Mouse (Mus musculus): Measurements from ENCODE around the gene Ttyh1.

The Ttyh1 gene

DNA sequence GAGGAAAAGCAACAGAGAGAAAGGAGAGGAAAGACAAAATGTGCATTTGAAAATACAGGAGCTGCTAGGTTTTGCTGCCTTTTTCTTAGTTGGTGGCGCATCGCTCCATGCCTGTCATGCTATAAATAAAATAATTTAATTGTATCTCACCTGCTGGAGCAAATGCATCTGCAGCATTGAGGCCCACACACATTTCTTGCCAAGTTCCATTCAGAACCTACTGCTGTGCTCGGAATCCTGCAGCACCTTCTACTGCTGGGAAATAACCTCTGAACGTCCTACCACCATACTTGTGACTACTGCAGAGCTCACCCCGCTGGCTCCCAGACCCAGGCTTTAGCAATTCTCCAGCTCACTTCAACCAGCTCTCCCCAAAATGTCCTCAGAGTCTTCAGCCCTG lies 18.1 kb upstream of the Ttyh1 start:
- DNase-seq (ENCODE audit: low read depth, low spot score): no peak
- no peaks in the 10 kb centered on the region for H3K36me3 ChIP-seq (ENCODE audit: control insufficient read depth, insufficient read depth, low read length, poor library complexity, severe bottlenecking)
- H3K27me3 ChIP-seq (ENCODE audit: control insufficient read depth, insufficient read depth, low read length, poor library complexity, severe bottlenecking): no peaks in the 10 kb centered on the region

DNA sequence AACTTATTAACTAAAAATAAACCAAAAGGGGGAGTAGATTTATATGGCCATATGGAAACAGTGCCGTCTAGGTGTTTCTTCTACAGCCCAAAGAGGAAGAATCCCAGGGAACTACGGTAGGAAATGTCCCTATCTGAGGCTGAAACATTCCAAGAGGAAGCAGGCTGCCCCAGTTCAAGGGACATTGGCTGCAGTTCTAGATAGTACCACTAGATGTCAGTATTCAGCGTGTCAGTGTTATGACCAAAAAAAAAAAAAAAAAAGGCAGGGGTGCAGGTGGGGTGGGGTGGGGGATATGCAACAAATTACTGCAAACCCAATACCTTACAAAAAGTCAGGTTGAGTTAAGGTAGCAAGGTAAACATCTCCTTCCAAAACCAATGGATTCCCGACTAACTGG lies 15.8 kb upstream of the Ttyh1 start:
- DNase-seq (ENCODE audit: low read depth, low spot score): peak; percentile 78
- no peaks in the 10 kb centered on the region for H3K27me3 ChIP-seq (ENCODE audit: control insufficient read depth, insufficient read depth, low read length, poor library complexity, severe bottlenecking)
- H3K36me3 ChIP-seq (ENCODE audit: control insufficient read depth, insufficient read depth, low read length, poor library complexity, severe bottlenecking): no peaks in the 10 kb centered on the region

DNA sequence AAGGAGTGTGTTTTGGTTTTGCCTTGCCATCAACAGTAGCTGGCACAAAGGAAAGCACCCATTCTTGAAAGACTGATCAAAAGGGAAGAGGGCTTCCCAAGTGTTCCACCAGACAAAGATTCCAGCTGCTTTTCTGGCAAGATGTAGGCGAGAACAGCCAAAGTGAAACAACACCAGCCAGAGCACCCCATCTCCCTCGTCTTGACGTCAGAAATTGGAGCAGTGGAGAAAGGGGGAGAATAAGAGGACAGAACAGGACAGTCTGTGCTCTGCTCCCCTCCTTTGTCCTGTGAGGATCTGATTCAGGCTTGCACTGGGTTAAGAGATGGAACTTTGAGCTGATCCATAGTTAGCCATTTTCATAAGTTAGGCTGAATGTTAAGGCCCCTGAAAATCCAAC lies 7.4 kb upstream of the Ttyh1 start:
- DNase-seq (ENCODE audit: low read depth, low spot score): no peak
- H3K36me3 ChIP-seq (ENCODE audit: control insufficient read depth, insufficient read depth, low read length, poor library complexity, severe bottlenecking): no peaks in the 10 kb centered on the region
- H3K27me3 ChIP-seq (ENCODE audit: control insufficient read depth, insufficient read depth, low read length, poor library complexity, severe bottlenecking): no peaks in the 10 kb centered on the region

DNA sequence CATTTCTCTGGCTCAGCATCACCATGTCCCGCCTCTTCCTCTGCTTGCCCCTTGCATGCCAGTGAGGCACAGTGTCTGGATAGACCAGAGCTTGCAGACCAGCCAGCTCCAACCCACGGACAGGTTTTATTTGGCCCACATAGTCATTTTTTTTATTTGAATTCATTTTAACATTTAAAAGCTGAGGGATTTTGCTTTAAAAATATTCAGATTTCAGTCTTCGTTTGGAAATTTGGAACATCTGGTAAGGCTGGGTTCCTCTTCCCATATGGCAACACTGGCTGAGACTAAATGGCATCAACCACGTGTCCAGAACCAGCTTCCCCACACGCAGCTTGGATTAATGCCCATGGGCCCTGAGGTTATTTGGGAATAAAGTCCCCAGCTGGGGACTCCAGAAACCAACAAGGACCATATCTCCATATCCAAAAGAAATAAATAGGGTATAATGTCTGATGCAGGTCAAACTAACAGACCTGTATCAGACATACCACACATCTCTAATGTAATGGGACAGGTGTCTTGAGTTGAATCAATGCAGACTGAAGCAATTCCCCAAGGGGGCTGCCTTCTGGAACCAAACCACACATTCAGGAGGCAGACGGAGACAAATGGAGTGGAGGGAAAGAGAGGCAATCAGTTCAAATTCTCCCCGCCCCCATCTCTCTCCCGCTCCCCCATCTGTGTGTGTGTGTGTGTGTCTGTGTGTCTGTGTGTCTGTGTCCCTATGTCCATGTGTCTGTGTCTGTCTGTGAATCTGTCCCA lies 2.0 kb upstream of the Ttyh1 start:
- Histone ChIP-seq H3K27me3 (ENCODE audit: control insufficient read depth, insufficient read depth, low read length, poor library complexity, severe bottlenecking) (peaks cover 3% of the 10 kb centered on the region; the same call in 1 of the 2 replicates), H3K36me3 (ENCODE audit: control insufficient read depth, insufficient read depth, low read length, poor library complexity, severe bottlenecking) (no peaks in the 10 kb centered on the region)
- no peak for DNase-seq (ENCODE audit: low read depth, low spot score)

DNA sequence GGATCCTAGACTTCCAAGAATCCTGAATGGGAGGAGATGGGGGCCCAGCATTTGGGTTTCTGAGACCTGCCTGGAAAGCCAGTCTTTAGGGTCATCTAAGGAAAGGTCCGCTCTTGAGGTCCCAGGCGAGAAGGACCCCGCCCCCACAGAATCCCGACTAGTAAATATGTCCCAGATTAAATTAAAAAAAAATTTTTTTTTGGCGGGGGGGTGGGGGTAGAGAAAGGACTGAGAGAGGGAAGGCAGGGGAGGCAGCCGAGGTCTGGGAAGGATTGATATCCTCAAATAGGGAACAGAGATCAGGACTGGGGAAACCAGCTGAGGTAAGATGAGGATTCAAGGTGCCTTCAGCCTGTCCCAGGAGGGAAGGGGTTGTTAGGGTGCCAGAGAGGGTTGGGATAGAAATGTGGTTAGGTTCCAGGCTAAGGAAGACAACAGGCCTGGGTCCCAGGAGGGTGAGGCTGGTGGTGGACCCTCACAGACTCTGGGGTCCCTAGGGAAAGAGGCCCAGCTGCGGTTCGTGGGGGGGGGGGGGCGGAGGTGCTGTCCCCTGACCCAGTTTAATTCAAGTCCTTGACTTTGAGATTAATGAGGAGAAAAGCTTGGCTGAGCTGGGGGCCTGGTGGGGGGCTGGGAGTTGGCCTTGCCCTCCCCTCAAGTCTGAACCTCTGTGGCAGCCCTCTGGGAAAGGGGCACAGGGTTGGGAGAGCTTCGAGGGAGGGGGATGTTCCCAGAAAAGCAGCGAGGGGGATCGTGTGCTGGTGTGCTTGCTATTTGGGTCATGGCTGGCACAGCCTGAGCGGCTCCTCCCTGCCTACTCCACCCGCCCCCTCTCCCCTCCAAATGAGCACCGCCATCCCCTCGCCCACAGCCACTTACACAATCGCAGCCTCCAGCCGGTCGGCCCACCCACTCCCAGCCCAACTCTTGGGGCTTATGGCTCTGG lies 1.0 kb downstream of the Ttyh1 start:
- H3K27me3 ChIP-seq (ENCODE audit: control insufficient read depth, insufficient read depth, low read length, poor library complexity, severe bottlenecking): peaks cover 3% of the 10 kb centered on the region; the same call in 1 of the 2 replicates
- no peaks in the 10 kb centered on the region for H3K36me3 ChIP-seq (ENCODE audit: control insufficient read depth, insufficient read depth, low read length, poor library complexity, severe bottlenecking)
- DNase-seq (ENCODE audit: low read depth, low spot score): no peak

DNA sequence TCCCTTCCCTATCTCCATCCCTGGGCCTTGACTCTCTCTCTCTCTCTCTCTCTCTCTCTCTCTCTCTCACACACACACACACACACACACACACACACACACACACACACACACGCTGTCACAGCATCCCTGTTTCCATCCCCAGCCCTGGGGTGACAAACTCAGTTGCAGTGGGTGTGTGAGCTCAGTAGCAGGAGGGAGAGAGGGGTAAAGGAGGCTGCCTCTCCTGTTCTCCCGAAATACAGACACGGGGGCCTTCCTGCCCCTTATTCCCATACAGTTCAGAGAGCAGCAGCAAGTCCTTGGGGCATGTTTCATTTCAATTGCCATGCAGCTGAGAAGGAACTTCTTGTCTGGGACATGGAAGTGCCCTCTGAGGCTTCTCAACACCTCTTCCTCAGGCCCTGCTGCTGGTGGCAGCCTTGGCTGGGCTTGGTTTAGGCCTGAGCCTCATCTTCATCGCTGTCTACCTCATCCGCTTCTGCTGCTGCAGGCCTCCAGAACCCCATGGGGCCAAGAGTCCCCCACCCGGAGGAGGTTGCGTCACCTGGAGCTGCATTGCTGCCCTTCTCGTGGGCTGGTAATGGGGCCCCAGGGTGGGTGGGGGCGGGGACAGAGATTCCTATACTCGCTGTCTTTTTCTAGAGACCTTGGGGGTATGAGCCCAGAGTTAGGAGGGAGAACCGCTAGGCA lies 3.0 kb downstream of the Ttyh1 start:
- no peak for DNase-seq (ENCODE audit: low read depth, low spot score)
- H3K27me3 ChIP-seq (ENCODE audit: control insufficient read depth, insufficient read depth, low read length, poor library complexity, severe bottlenecking): peaks cover 3% of the 10 kb centered on the region; the same call in 1 of the 2 replicates
- no peaks in the 10 kb centered on the region for H3K36me3 ChIP-seq (ENCODE audit: control insufficient read depth, insufficient read depth, low read length, poor library complexity, severe bottlenecking)

DNA sequence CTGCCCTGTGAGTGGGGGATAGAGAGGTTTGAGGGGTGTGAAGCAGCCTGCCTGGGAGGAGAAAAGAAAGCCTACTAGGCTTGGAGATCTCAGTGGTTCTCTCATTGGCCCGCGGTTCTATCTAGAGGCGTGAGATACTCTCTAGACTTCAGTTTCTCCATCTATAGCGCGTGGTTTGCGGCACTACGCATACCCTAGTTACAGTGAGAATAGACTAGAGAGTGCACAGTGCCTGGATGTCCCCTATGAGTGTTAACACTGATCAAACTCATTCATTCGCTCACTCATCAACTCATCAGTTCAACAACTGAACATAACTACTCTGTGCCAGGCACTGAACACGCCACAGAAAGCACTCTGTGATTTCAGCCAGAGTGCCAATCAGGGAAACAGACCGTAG lies 3.6 kb downstream of the Ttyh1 start:
- no peak for DNase-seq (ENCODE audit: low read depth, low spot score)
- Histone ChIP-seq H3K27me3 (ENCODE audit: control insufficient read depth, insufficient read depth, low read length, poor library complexity, severe bottlenecking) (peaks cover 3% of the 10 kb centered on the region; the same call in 1 of the 2 replicates), H3K36me3 (ENCODE audit: control insufficient read depth, insufficient read depth, low read length, poor library complexity, severe bottlenecking) (no peaks in the 10 kb centered on the region)

DNA sequence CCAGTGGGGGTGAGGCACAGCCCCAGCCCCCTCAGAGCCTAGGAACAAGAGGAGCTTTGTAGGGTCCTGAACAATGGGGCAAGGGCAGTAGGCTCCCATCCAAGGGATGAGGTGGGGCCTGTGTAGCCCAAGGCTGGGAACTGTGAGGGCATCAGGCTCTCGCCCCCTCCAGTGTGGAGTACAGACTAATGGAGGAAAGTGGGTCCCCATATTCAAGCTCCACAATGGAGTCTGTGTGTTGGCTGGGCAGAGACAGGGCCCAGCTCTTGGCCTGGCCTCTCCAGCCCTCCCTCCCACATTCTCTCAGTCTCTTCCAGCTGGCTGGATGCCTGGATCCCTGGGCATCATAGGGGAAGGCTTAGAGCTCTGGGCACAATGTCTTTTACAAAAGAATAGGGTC lies 4.5 kb downstream of the Ttyh1 start:
- no peak for DNase-seq (ENCODE audit: low read depth, low spot score)
- Histone ChIP-seq H3K36me3 (ENCODE audit: control insufficient read depth, insufficient read depth, low read length, poor library complexity, severe bottlenecking) (no peaks in the 10 kb centered on the region), H3K27me3 (ENCODE audit: control insufficient read depth, insufficient read depth, low read length, poor library complexity, severe bottlenecking) (peaks cover 3% of the 10 kb centered on the region; the same call in 1 of the 2 replicates)

DNA sequence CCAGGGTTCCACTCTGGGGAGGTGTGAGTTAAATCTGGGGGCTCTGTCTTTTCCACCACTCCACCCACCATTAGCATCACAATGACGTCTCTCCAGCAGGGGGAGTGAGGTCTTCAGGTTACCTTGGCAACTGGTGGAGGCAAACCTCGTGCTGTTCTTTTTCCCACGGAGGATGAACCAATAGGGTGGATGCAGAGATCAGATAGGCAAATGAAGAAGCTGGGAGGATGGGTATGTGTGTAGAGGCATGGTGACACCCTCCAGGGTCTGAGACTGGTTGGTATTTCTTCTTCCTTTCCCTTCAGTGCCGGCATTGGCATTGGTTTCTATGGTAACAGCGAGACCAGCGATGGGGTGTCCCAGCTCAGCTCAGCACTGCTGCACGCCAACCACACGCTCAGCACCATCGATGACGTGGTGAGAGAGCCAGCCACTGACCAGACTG lies 5.1 kb downstream of the Ttyh1 start:
- H3K27me3 ChIP-seq (ENCODE audit: control insufficient read depth, insufficient read depth, low read length, poor library complexity, severe bottlenecking): peaks cover 3% of the 10 kb centered on the region; the same call in 1 of the 2 replicates
- DNase-seq (ENCODE audit: low read depth, low spot score): peak; percentile 89
- no peaks in the 10 kb centered on the region for H3K36me3 ChIP-seq (ENCODE audit: control insufficient read depth, insufficient read depth, low read length, poor library complexity, severe bottlenecking)

DNA sequence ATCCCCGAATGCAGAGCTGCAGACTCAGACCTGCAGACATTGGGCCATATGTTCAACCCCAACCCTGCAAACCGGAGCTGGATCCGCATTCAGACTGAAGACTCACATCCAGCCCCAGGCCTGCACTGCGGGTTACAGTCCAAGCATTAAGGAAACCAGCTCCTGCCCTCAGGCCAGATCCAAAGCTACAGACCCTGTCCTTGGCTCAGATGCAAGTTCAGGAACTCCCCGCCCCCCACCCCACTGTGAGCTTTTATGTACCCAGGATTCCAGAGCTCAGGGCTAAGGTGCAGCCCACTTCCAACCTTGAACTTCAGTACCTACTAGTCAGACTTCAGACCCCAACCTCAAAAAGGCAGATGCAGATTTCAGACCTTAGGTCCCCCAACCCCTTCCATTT lies 5.6 kb downstream of the Ttyh1 start:
- H3K27me3 ChIP-seq (ENCODE audit: control insufficient read depth, insufficient read depth, low read length, poor library complexity, severe bottlenecking): no peaks in the 10 kb centered on the region
- H3K36me3 ChIP-seq (ENCODE audit: control insufficient read depth, insufficient read depth, low read length, poor library complexity, severe bottlenecking): no peaks in the 10 kb centered on the region
- no peak for DNase-seq (ENCODE audit: low read depth, low spot score)

DNA sequence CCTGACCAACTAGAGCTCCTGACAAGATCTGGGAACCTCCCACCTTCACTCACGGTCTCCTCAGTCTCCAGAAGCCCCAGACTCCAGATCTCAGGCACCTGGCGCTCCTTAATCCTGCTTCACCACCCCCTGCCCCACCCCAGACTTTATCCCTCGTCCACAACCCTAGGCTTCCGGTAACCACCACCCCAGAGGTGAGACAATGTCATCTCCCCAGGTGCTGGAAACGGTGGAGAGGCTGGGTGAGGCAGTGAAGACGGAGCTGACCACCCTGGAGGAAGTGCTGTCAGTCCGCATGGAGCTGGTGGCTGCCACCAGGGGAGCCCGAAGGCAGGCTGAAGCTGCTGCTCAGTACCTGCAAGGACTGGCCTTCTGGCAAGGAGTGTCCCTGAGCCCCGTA lies 6.1 kb downstream of the Ttyh1 start:
- no peaks in the 10 kb centered on the region for H3K36me3 ChIP-seq (ENCODE audit: control insufficient read depth, insufficient read depth, low read length, poor library complexity, severe bottlenecking)
- H3K27me3 ChIP-seq (ENCODE audit: control insufficient read depth, insufficient read depth, low read length, poor library complexity, severe bottlenecking): no peaks in the 10 kb centered on the region
- no peak for DNase-seq (ENCODE audit: low read depth, low spot score)

DNA sequence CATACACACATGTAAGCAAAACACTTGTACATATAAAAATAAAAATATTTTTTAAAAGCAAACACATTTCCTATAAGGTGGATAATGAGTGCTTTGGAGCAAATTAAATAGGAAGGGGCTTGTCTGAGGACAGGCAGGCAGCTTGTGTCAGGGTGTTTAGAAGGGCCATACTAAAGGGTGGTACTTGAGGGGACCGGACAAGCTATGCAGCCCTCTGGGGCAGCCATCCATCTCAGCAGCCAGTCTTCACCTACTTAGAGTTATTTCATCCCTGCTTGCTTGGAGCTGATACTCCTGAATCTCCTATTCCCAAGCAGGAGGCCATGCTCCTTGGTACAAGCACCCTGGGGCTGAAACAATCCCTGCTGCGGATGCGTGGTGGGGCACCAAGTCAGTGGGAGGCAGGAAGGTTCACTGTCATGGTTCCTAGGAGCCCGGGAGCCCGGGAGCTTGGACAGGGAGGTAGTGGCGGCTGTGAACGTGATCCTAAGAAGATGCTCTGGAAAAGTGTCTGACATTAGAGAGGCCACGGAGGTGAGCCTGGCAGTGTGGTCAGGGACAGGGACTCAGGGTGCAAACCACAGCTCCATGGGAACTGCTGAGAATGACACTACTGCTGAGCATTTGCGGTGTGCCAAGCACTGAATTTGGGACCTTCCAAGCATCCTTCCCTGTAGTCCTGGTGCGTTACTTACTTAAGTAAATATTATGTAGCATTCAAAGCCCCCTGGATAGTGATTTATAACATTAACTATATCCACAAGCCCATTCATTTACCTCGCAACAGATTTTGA lies 8.0 kb downstream of the Ttyh1 start:
- Histone ChIP-seq H3K36me3 (ENCODE audit: control insufficient read depth, insufficient read depth, low read length, poor library complexity, severe bottlenecking) (no peaks in the 10 kb centered on the region), H3K27me3 (ENCODE audit: control insufficient read depth, insufficient read depth, low read length, poor library complexity, severe bottlenecking) (no peaks in the 10 kb centered on the region)
- DNase-seq (ENCODE audit: low read depth, low spot score): no peak

DNA sequence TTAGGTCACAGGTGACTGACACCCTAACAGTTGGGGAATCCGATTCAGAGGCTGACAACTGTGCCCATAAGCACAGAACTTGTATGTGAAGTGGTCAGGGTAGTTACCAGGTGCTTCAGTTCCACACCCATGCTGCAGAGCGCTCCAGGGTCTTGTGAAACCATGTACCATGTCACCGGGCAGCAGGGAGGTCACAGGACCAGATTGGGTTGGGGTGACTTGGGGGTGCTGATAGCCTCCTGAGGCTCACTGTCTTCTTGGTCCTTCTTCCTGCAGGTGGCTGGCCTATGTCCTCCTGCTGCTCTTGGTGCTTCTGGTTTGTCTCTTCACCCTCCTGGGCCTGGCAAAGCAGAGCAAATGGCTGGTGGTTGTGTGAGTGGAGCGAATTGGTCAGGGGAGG lies 8.7 kb downstream of the Ttyh1 start:
- Histone ChIP-seq H3K36me3 (ENCODE audit: control insufficient read depth, insufficient read depth, low read length, poor library complexity, severe bottlenecking) (no peaks in the 10 kb centered on the region), H3K27me3 (ENCODE audit: control insufficient read depth, insufficient read depth, low read length, poor library complexity, severe bottlenecking) (no peaks in the 10 kb centered on the region)
- DNase-seq (ENCODE audit: low read depth, low spot score): no peak

DNA sequence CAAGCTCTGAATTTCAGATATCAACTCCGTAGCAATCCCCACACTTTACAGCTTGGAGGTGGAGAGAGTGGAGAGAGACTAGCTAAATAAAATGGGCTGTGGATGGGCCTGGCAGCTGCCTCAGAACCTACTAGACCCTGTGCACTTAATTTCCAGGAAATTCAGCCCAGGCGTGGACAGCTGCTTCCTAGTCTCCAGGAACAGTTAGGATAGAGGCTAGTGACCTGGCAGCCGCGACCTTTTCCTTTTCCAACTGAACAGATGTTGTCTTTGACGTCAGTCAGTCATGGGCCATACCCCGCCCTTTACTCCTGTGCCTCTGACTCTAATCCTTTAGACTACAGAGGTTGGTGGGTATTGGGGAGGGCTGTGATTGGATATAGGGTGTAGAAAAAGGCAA lies 9.7 kb downstream of the Ttyh1 start:
- no peak for DNase-seq (ENCODE audit: low read depth, low spot score)
- H3K36me3 ChIP-seq (ENCODE audit: control insufficient read depth, insufficient read depth, low read length, poor library complexity, severe bottlenecking): no peaks in the 10 kb centered on the region
- no peaks in the 10 kb centered on the region for H3K27me3 ChIP-seq (ENCODE audit: control insufficient read depth, insufficient read depth, low read length, poor library complexity, severe bottlenecking)
